Mouse (Mus musculus): ENCODE results near the gene Esrrg.
A peak's percentile ranks its signal among the peaks of the same experiment; 100 is the strongest.

DNA sequence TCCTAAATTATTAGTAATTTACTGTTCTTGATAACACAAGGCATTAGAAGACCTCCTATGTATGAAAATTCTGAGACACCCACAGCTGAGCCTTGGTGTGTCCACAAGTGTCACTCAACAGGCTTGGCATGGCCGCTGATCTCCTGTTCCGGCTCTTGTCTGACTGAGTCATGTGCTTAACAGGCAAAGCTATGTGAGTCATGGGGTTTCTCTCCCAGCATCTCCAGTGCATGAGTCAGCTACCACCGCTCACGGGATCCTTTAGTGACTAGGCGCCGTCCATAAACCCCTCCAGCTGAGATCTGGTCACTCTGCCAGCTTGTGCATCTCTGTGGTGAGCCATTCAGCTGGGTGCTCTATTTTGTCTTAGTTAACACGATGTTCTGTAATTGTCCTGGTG is 302.1 kb downstream of the Esrrg start:
- TF ChIP-seq POLR2A (IDR thresholded peaks at IDR 0.05; ENCODE audit: insufficient read depth, low read depth, low read length): peak; percentile 28; the same call in 1 of the 2 replicates
- TF ChIP-seq CTCF (IDR thresholded peaks at IDR 0.05): no peak
